Mouse (Mus musculus) left cerebral cortex, postnatal 14 days (tissue): ENCODE measurements around the gene Prox1. TPM values are rescaled to one million over a fixed set of nuclear protein-coding genes. Genes with fewer than 3 reads are reported as not detected.

Source experiments
- DNase-seq, 2 experiments: peaks; one replicate each; pipeline ENCODE4 v3.0.0; 2021 to 2022; ENCODE audit warnings: low spot score in 2 of 2, mixed read lengths in 1 of 2
- intact Hi-C: fragments of 180-260 bp; cut with DNase I; formaldehyde crosslinking; loops from one replicate; pipeline ENCODE4 v1.15.1; 2025
- total RNA-seq, 2 experiments: library from RNA; stranded (reverse); gene quantifications; 2 replicates each; pipeline ENCODE4 v1.2.3; 2021

Prox1 gene
- total RNA-seq, 2 experiments from 2014 or later, result 8.0 to 12.4 TPM

GRCm38 (mm10) chr1:190174671-190175661 is 4.5 kb upstream of the Prox1 start:
- no peak for DNase-seq
- intact Hi-C loops, result no loop called here

DNA sequence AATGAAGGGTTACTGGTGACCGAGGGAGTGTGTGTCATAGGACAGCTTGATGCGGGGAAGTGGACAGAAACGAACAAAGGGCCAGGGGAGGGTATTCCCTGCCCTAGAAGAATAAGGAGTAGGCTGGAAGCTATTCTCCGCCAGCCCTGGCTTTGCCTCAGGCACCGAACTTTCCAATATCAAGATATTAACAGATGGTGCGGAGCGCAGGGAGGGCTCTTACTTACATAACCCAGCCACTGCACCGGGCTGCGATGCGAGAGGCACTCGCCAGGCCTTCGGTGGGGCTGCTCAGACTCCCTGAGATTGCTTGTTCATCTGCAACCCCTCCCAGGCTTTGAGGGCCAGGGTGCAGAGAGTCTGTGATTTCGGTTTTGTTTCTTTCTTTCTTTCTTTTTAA is 3.7 kb upstream of the Prox1 start:
- intact Hi-C loops, result no loop called here
- DNase-seq, result no peak

GRCm38 (mm10) chr1:190173596-190173995 is 3.1 kb upstream of the Prox1 start:
- intact Hi-C loops, result no loop called here
- no peak for DNase-seq

DNA sequence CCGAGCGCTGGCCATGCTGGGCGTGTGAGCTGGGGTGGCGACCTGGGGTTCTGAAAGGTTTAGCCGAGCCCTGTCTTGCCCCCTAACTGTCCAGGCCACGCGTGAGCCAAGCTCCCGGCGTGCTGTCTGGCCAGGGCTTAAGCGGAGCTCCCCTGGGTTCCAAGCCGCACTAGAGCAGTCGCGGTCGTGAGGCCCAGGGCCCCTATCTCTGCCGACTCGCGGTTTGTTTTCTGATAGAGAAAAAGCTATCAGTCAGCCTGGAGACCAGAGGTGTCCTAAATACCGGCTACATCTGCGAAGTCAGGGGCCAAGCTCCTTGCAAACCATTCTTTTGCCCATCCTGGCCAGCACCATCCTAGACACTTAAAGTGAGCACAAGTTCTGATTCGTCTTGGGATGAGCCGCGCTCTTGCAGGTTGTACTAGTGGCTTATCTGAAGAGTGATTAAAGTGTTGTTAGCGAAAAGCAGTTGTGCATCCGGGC is 2.5 kb upstream of the Prox1 start:
- intact Hi-C loops, result no loop called here
- no peak for DNase-seq

- intact Hi-C loops, result no loop called here
- DNase-seq, result no peak
These were observed 1.9 kb upstream of the Prox1 start for GRCm38 (mm10) chr1:190172311-190172978.

GRCm38 (mm10) chr1:190171750-190172149 is 1.2 kb upstream of the Prox1 start:
- DNase-seq, result no peak
- intact Hi-C loops, result no loop called here

DNA sequence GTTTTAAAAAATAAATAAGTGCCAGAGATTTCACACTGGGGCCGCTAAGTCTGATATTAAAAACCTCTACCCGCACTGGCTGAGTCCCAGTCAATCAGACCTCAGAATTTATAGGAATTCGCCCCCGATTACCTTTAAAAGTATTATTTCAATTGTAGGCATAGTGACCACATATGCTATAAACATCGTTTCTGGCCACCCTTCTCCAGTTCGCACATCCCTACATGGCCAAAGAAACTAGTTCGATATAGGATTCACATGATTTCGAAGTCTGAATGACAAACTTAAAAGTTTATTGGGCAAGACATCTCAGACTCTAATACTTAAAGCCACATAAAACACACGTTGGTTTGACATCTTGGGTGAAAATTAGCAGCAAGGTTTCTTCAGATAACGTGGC is 827 bp upstream of the Prox1 start:
- no peak for DNase-seq
- intact Hi-C loops, result no loop called here

GRCm38 (mm10) chr1:190170819-190171216 is 304 bp upstream of the Prox1 start:
- intact Hi-C loops, result no loop called here
- DNase-seq, result no peak

DNA sequence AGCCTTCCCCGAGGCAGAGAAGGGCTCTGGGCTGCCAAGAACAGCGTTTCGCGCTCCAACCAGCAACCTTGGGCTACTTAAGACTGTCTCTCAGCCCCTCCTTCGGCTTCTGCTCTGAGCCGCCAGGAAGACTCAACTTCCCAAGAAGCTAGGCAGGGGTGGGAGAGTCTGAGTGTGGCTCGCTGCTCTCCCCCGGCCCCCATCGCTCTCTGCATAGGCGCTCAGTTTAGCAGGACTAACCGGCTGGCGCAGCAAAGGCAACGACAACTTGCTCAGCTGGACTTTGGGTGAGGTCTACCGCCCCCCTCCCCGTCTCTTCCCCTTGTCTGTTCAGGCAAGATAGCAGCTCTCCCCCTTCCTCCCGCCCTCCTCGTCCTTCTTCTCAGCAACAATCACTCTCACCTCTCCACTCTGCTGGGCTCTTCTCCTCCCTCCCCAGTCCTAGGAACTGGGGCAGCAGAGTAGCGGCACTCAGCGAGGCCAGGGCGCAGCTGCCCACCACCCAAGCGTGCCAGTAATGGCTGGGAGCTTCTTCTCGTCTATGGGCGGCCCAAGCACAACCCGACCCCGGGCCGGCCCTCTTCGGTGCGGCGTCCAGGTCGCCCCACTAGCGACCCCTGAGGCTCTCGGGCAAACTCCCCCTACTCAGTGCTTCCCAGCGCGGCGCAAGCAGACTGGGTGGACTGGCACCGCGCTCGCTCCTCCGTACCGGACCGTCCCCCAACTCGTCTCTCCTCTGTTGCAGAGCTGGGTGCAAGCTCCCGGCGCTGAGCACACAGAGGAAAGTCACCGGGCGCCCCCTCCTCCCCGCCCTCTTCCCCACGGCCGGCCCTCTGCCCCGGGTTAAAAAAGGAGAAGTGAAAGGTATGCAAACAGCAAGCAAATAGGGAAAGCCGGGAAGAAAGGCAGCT is 1.5 kb downstream of the Prox1 start:
- intact Hi-C loops, result no loop called here
- DNase-seq, result no peak

DNA sequence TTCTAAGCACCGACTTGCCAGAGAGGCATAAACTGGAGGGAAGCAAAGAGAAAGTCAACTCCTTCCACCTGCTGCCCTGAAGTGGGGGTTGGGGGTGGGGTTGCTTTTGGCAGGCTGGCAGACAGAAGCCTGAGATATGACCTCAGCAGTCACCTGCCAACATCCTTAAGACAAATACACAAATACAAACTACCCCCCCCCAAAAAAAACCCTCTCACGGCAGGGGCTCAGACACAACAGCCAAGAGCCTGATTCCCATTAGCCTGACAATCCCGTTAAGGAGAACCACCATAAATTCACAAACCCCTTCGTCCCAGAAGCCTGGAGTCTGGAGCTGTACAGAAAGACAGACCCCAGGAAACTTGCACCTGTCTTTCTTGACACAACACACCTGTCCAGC is 2.4 kb downstream of the Prox1 start:
- intact Hi-C loops, result no loop called here
- no peak for DNase-seq

- intact Hi-C loops, result no loop called here
These were observed 2.9 kb downstream of the Prox1 start for GRCm38 (mm10) chr1:190167609-190168008.

DNA sequence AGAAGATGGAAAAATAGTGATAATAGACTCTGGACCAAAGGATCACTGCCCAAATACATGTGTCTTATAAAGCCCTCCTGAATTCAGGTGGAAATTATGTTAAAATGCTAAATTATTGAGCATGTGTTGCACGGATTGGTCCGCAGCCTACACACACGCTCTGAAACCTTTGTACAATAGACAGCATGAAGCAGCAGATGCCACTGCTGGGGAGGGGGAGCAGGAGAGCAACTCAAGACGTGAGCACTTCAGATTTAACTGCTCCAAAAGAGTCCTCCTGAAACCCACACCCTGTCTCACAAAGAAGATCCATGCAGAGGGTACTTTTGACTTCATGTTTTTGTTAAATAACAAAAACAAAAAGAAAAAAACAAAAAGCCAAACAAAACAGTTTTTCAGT is 5.0 kb downstream of the Prox1 start:
- DNase-seq, result no peak
- intact Hi-C loops, result no loop called here

More at GRCm38 (mm10) chr1:190167609-190168008, 2.9 kb downstream of the Prox1 start:
- DNase-seq, result no peak

GRCm38 (mm10) chr1:190163471-190163870 is 7.0 kb downstream of the Prox1 start:
- no peak for DNase-seq
- intact Hi-C loops, result no loop called here

DNA sequence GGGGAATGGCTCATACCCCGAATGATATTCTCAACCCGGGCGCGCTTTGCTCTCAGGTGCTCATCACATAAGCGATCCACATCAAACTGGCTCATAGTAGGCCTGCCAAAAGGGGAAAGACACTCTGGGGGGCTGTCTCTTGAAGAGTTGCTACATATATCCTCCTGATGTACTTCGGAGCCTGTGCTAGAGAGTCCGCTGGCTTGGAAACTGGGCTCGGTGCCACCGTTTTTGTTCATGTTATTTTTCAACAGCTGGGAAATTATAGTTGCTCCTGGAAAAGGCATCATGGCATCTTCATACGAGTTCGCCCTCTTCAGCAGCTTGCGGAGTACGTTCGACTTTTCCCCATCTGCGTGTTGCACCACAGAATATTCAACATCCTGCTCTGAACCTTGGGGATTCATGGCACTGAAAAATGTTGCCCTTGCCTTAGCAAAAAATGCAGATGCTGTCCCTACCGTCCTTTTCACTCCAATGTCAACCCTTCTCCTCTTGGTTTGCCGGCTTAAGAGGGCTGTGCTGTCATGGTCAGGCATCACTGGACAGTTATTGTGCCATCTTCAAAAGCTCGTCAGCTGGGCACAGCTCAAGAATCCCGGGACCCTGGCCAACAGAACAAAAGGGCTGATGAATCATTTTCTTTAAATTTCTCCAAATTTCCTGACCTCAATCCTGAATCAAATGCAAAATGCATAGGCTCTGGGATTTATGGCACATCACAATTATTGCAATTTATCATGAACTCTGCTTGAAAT is 8.6 kb downstream of the Prox1 start:
- no peak for DNase-seq
- intact Hi-C loops, result no loop called here

DNA sequence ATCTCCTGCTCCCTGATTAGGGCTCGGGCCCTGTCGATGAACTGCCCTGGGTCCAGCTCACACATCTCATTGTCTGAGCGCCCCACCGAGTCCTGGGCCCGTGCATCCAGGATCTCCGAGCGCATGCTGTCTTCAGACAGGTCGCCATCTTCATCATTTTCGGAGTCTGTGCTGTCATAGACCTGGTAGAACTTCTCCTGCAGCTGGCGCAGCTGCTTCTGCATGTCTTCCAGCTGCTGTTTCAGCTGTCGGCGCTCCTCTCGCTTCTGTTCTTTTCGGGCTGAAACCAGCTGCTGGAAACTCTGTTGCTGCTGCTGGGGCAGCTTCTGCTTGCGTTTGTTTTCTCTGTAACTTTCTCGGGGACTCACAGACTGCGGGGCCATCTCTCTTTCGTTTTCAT is 9.2 kb downstream of the Prox1 start:
- DNase-seq, result no peak
- intact Hi-C loops, result no loop called here

GRCm38 (mm10) chr1:190159457-190159856 is 11.1 kb downstream of the Prox1 start:
- intact Hi-C loops, result no loop called here
- DNase-seq, result no peak

DNA sequence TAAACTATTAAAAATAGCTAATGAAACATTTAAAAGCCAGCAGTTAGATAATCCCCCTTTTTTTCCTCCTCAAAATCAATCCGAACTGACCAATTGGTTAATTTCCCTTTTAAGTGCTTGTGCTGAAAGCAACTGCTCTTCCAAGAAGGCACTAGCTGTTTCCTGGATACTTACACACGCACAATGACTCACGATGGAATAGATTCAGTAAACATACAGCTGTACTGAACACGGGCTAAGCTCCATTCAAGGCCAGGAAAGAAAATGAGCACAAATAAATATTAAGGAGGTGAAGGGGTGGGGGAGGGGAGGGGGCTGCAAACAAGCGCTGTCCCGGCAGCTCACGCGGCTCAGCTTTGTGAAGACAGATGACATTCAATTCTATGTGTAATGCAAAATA is 14.8 kb downstream of the Prox1 start:
- DNase-seq, result no peak
- intact Hi-C loops, result no loop called here

GRCm38 (mm10) chr1:190155021-190155420 is 15.5 kb downstream of the Prox1 start:
- intact Hi-C loops, result no loop called here

DNA sequence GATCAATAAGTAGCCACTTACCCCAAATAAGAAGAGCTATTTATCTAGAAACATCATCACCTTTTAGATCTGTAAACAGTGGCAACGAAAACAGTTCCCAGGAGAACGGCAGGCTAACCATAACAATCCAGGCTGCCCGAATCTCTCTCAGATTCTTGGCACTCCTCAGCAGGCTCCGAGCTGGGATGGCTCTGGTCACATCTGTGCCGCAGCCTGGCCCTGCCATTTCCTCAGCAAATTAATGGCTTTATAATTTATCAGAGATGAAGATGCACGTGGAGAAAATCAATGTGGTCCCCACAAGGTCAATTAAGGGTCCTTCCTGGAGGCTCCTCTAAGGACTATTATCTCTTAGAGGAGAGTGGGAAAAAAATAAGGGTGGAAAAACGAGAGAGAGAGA is 16.2 kb downstream of the Prox1 start:
- intact Hi-C loops, result no loop called here
- no peak for DNase-seq

More at GRCm38 (mm10) chr1:190155021-190155420, 15.5 kb downstream of the Prox1 start:
- no peak for DNase-seq
